ENCODE assay signal across 8 mouse cellular contexts in genomic region chr7:17055287-17055946, GRCm38 (mm10). TPM values are rescaled to one million over a fixed set of nuclear protein-coding genes. Genes with fewer than 3 reads are reported as not detected.
DNase-seq lines count a peak whose midpoint lies in the region; ATAC-seq lines count a peak whose summit lies in the region.

No protein-coding gene starts in this region.

- DNase-seq in cerebellum, postnatal 10 days: peak; percentile 29 to 47
- no peak for DNase-seq in cerebellum, postnatal 14 days
- DNase-seq in neural tube, embryonic 11.5 days (ENCODE audit: low spot score): no peak
- DNase-seq in neural tube, embryonic 10.5 days (ENCODE audit: extremely low spot score, low spot score): no peak
- no peak for DNase-seq in layer of hippocampus, adult 8-10 months (ENCODE audit: low spot score in 2 of 2)
- DNase-seq in urinary bladder, postnatal 25 days (ENCODE audit: low spot score): no peak

- H3K4me3 ChIP-seq in neural tube, embryonic 11.5 days (ENCODE audit: low read depth, low read length): no peak overlapping the region
- H3K4me3 ChIP-seq in limb, embryonic 12.5 days (replicated peaks): peak overlapping the region; percentile 49
- H3K4me3 ChIP-seq in stomach, embryonic 15.5 days (replicated peaks): peak overlapping the region; percentile 58

- H3K9ac ChIP-seq in neural tube, embryonic 11.5 days (ENCODE audit: low read length): no peak overlapping the region
- H3K9ac ChIP-seq in limb, embryonic 12.5 days (replicated peaks): peak overlapping the region; percentile 54; the same call in 1 of the 2 replicates
- no peak overlapping the region for H3K9ac ChIP-seq in stomach, embryonic 15.5 days

- no peaks in the 10 kb centered on the region for H3K36me3 ChIP-seq in neural tube, embryonic 11.5 days (ENCODE audit: control insufficient read depth, insufficient read depth, low read length)
- H3K36me3 ChIP-seq in limb, embryonic 12.5 days: peaks cover 31% of the 10 kb centered on the region
- H3K36me3 ChIP-seq in stomach, embryonic 15.5 days: peaks cover 27% of the 10 kb centered on the region

- no peak overlapping the region for H3K27ac ChIP-seq in neural tube, embryonic 11.5 days (ENCODE audit: low read depth, low read length)
- H3K27ac ChIP-seq in limb, embryonic 12.5 days: peak overlapping the region; percentile 91; the same call in 1 of the 2 replicates
- H3K27ac ChIP-seq in stomach, embryonic 15.5 days: peak overlapping the region; percentile 99

- H3K4me2 ChIP-seq in neural tube, embryonic 11.5 days (ENCODE audit: low read depth): peak overlapping the region; percentile 68; the same call in 1 of the 2 replicates
- peak overlapping the region; percentile 87 for H3K4me2 ChIP-seq in limb, embryonic 12.5 days
- peak overlapping the region; percentile 92 for H3K4me2 ChIP-seq in stomach, embryonic 15.5 days

- 90% methylated on average over 4 of the region's 4 CpGs for WGBS in neural tube, embryonic 11.5 days
- WGBS in limb, embryonic 12.5 days: 90% methylated on average over 4 of the region's 4 CpGs
- 85% methylated on average over 4 of the region's 4 CpGs for WGBS in stomach, embryonic 15.5 days

- H3K9me3 ChIP-seq in neural tube, embryonic 11.5 days (ENCODE audit: control insufficient read depth, low read length): 0 out of 2 replicates have a peak, but pooled peaks cover 2% of the 10 kb centered on the region
- H3K9me3 ChIP-seq in limb, embryonic 12.5 days: no peaks in the 10 kb centered on the region
- H3K9me3 ChIP-seq in stomach, embryonic 15.5 days: no peaks in the 10 kb centered on the region

- no peaks in the 10 kb centered on the region for H3K27me3 ChIP-seq in neural tube, embryonic 11.5 days (ENCODE audit: control insufficient read depth, insufficient read depth, low read length)
- H3K27me3 ChIP-seq in limb, embryonic 12.5 days: no peaks in the 10 kb centered on the region
- H3K27me3 ChIP-seq in stomach, embryonic 15.5 days (replicated peaks): no peaks in the 10 kb centered on the region

- peaks cover 10% of the 10 kb centered on the region for H3K4me1 ChIP-seq in neural tube, embryonic 11.5 days (ENCODE audit: control insufficient read depth, insufficient read depth, low read length)
- H3K4me1 ChIP-seq in limb, embryonic 12.5 days (replicated peaks): peaks cover 48% of the 10 kb centered on the region
- H3K4me1 ChIP-seq in stomach, embryonic 15.5 days: peaks cover 34% of the 10 kb centered on the region

- ATAC-seq in neural tube, embryonic 11.5 days (ENCODE audit: insufficient read depth, low FRiP score, low TSS enrichment): no peak
- no peak for ATAC-seq in limb, embryonic 12.5 days (ENCODE audit: insufficient number of reproducible peaks, insufficient read depth, low FRiP score, low TSS enrichment, low read depth)
- no peak for ATAC-seq in stomach, embryonic 15.5 days (ENCODE audit: insufficient read depth, low FRiP score, low read depth)

RNA-seq across cellular contexts. Expression of gene Hif3a, which starts 6.8 kb away (rescaled TPM):
- 6.9 and 7.6 TPM in 2 replicates for polyA plus RNA-seq in neural tube, embryonic 11.5 days (2014; fragmentation: Nextera tagmentation; extraction: Ambion mirVana)
- 10.8 and 11.3 TPM in 2 replicates for polyA plus RNA-seq in limb, embryonic 12.5 days (2016; fragmentation: Nextera tagmentation; extraction: Ambion mirVana)
- 47.3 and 54.9 TPM in 2 replicates for polyA plus RNA-seq in stomach, embryonic 15.5 days (2015; fragmentation: Nextera tagmentation; extraction: Ambion mirVana)
- total RNA-seq in layer of hippocampus, adult 8-10 months (2022): 10 to 100 TPM in 2 of 4 experiments, 1 to 10 TPM in 2; 8.3 to 14.6 (median 11.2) TPM

RNA-seq across cellular contexts. Expression of gene Psg16, which starts 18.4 kb away (rescaled TPM):
- polyA plus RNA-seq in neural tube, embryonic 11.5 days (2014; fragmentation: Nextera tagmentation; extraction: Ambion mirVana): 0.09 TPM in 1 of 2 replicates, not detected in the other
- polyA plus RNA-seq in limb, embryonic 12.5 days (2016; fragmentation: Nextera tagmentation; extraction: Ambion mirVana): 0.12 and 0.14 TPM in 2 replicates
- polyA plus RNA-seq in stomach, embryonic 15.5 days (2015; fragmentation: Nextera tagmentation; extraction: Ambion mirVana): 0.30 and 0.63 TPM in 2 replicates
- 1 to 10 TPM; 3.2 to 4.9 (median 3.8) TPM for total RNA-seq in layer of hippocampus, adult 8-10 months (2022)

RNA-seq across cellular contexts. Expression of gene Ppp5c, which starts 27.7 kb away (rescaled TPM):
- polyA plus RNA-seq in neural tube, embryonic 11.5 days (2014; fragmentation: Nextera tagmentation; extraction: Ambion mirVana): 120 and 128 TPM in 2 replicates
- 126 TPM in 2 replicates for polyA plus RNA-seq in limb, embryonic 12.5 days (2016; fragmentation: Nextera tagmentation; extraction: Ambion mirVana)
- polyA plus RNA-seq in stomach, embryonic 15.5 days (2015; fragmentation: Nextera tagmentation; extraction: Ambion mirVana): 92.9 and 95.7 TPM in 2 replicates
- total RNA-seq in layer of hippocampus, adult 8-10 months (2022): 100 to 1,000 TPM; 147 to 166 (median 151) TPM

Comparison
In these comparisons a context has a peak if more than half of its experiments do, and no peak if none do; other contexts are left out.
1. DNase-seq: peak in cerebellum, postnatal 10 days (2 of 2); none in cerebellum, postnatal 14 days (0 of 2), neural tube, embryonic 11.5 days (single experiment), neural tube, embryonic 10.5 days (single experiment), layer of hippocampus, adult 8-10 months (0 of 2) and urinary bladder, postnatal 25 days (single experiment).
2. Peak in every context shown above with its lines, with median percentiles within 50 percentile points of each other: H3K4me2 ChIP-seq.